Mouse (Mus musculus): ENCODE measurements at regions not wholly inside any gene's neighbourhood (a gene's known extent, or its start where the extent isn't known, plus 50 kb on each side); places are given as distances from the start of the nearest gene placed in this dataset.

GRCm38 (mm10) chr19:35143131-35143530 lies 221.0 kb downstream of the Kif20b start:
- no peak for TF ChIP-seq CTCF (conservative IDR thresholded peaks at IDR 0.05; ENCODE audit: low read length)
- no peak for TF ChIP-seq POU5F1 (IDR thresholded peaks at IDR 0.05; ENCODE audit: borderline replicate concordance, low read length)
